Mouse (Mus musculus): ENCODE results near the gene Gldc. TPM values are rescaled to one million over a fixed set of nuclear protein-coding genes. Genes with fewer than 3 reads are reported as not detected.
"Not testable (repeated sequence)": the region's sequence is repeated elsewhere in the genome, so short reads cannot be mapped to it uniquely, and the experiment has no call there.

Gene Gldc
- 3.6 and 6.4 TPM in 2 replicates for polyA plus RNA-seq (2012; rRNA removed)

GRCm38 (mm10) chr19:30174919-30175571 is at the start of gene Gldc:
Gldc (minus strand) TSS chr19:30175429.
- Histone ChIP-seq H3K27me3 (ENCODE audit: control insufficient read depth, insufficient read depth, low read length) (peaks cover 8% of the 10 kb centered on the region), H3K36me3 (ENCODE audit: control insufficient read depth, insufficient read depth, low read length) (no peaks in the 10 kb centered on the region), H3K4me1 (ENCODE audit: control insufficient read depth, insufficient read depth, low read length) (peaks cover 8% of the 10 kb centered on the region), H3K27ac (ENCODE audit: control insufficient read depth, insufficient read depth, low read depth, low read length) (no peak within 1 kb of the TSS), H3K4me3 (ENCODE audit: control insufficient read depth, low read depth, low read length) (peak within 1 kb of the TSS; percentile 77)
- TF ChIP-seq POLR2A (IDR thresholded peaks at IDR 0.05; ENCODE audit: control insufficient read depth, low read depth, low read length) (no peak), CTCF (IDR thresholded peaks at IDR 0.05; ENCODE audit: control insufficient read depth, insufficient read depth, insufficient replicate concordance, low read depth, low read length) (no peak)

GRCm38 (mm10) chr19:30222593-30222992 is 47.4 kb upstream of the Gldc start:
- not testable (repeated sequence) for H3K27me3 ChIP-seq (ENCODE audit: control insufficient read depth, insufficient read depth, low read length); H3K36me3 ChIP-seq (ENCODE audit: control insufficient read depth, insufficient read depth, low read length); H3K4me1 ChIP-seq (ENCODE audit: control insufficient read depth, insufficient read depth, low read length); H3K27ac ChIP-seq (ENCODE audit: control insufficient read depth, insufficient read depth, low read depth, low read length); H3K4me3 ChIP-seq (ENCODE audit: control insufficient read depth, low read depth, low read length)

- Histone ChIP-seq H3K36me3 (ENCODE audit: control insufficient read depth, insufficient read depth, low read length) (no peaks in the 10 kb centered on the region), H3K27me3 (ENCODE audit: control insufficient read depth, insufficient read depth, low read length) (no peaks in the 10 kb centered on the region), H3K27ac (ENCODE audit: control insufficient read depth, insufficient read depth, low read depth, low read length) (no peak overlapping the region), H3K4me3 (ENCODE audit: control insufficient read depth, low read depth, low read length) (no peak overlapping the region), H3K4me1 (ENCODE audit: control insufficient read depth, insufficient read depth, low read length) (no peaks in the 10 kb centered on the region)
- TF ChIP-seq CTCF (IDR thresholded peaks at IDR 0.05; ENCODE audit: control insufficient read depth, insufficient read depth, insufficient replicate concordance, low read depth, low read length) (no peak), POLR2A (IDR thresholded peaks at IDR 0.05; ENCODE audit: control insufficient read depth, low read depth, low read length) (no peak)
Measured at GRCm38 (mm10) chr19:30217335-30217734, 42.1 kb upstream of the Gldc start.

GRCm38 (mm10) chr19:30216186-30216585 is 41.0 kb upstream of the Gldc start:
- TF ChIP-seq CTCF (IDR thresholded peaks at IDR 0.05; ENCODE audit: control insufficient read depth, insufficient read depth, insufficient replicate concordance, low read depth, low read length) (no peak), POLR2A (IDR thresholded peaks at IDR 0.05; ENCODE audit: control insufficient read depth, low read depth, low read length) (no peak)
- Histone ChIP-seq H3K27me3 (ENCODE audit: control insufficient read depth, insufficient read depth, low read length) (no peaks in the 10 kb centered on the region), H3K27ac (ENCODE audit: control insufficient read depth, insufficient read depth, low read depth, low read length) (no peak overlapping the region)

GRCm38 (mm10) chr19:30215736-30216135 is 40.5 kb upstream of the Gldc start:
- not testable (repeated sequence) for H3K4me1 ChIP-seq (ENCODE audit: control insufficient read depth, insufficient read depth, low read length); H3K27ac ChIP-seq (ENCODE audit: control insufficient read depth, insufficient read depth, low read depth, low read length); H3K27me3 ChIP-seq (ENCODE audit: control insufficient read depth, insufficient read depth, low read length); H3K36me3 ChIP-seq (ENCODE audit: control insufficient read depth, insufficient read depth, low read length)
- H3K4me3 ChIP-seq (ENCODE audit: control insufficient read depth, low read depth, low read length) = peak overlapping the region; percentile 0; the same call in 1 of the 2 replicates

More at GRCm38 (mm10) chr19:30216186-30216585, 41.0 kb upstream of the Gldc start:
- Histone ChIP-seq H3K36me3 (ENCODE audit: control insufficient read depth, insufficient read depth, low read length) (no peaks in the 10 kb centered on the region), H3K4me3 (ENCODE audit: control insufficient read depth, low read depth, low read length) (peak overlapping the region; percentile 71), H3K4me1 (ENCODE audit: control insufficient read depth, insufficient read depth, low read length) (no peaks in the 10 kb centered on the region)

GRCm38 (mm10) chr19:30214026-30214425 is 38.8 kb upstream of the Gldc start:
- Histone ChIP-seq H3K4me1 (ENCODE audit: control insufficient read depth, insufficient read depth, low read length) (no peaks in the 10 kb centered on the region), H3K36me3 (ENCODE audit: control insufficient read depth, insufficient read depth, low read length) (no peaks in the 10 kb centered on the region), H3K4me3 (ENCODE audit: control insufficient read depth, low read depth, low read length) (no peak overlapping the region), H3K27me3 (ENCODE audit: control insufficient read depth, insufficient read depth, low read length) (no peaks in the 10 kb centered on the region), H3K27ac (ENCODE audit: control insufficient read depth, insufficient read depth, low read depth, low read length) (no peak overlapping the region)
- TF ChIP-seq CTCF (IDR thresholded peaks at IDR 0.05; ENCODE audit: control insufficient read depth, insufficient read depth, insufficient replicate concordance, low read depth, low read length) (no peak), POLR2A (IDR thresholded peaks at IDR 0.05; ENCODE audit: control insufficient read depth, low read depth, low read length) (no peak)

GRCm38 (mm10) chr19:30209006-30209405 is 33.8 kb upstream of the Gldc start:
- not testable (repeated sequence) for H3K36me3 ChIP-seq (ENCODE audit: control insufficient read depth, insufficient read depth, low read length); H3K4me3 ChIP-seq (ENCODE audit: control insufficient read depth, low read depth, low read length); H3K4me1 ChIP-seq (ENCODE audit: control insufficient read depth, insufficient read depth, low read length); H3K27ac ChIP-seq (ENCODE audit: control insufficient read depth, insufficient read depth, low read depth, low read length); H3K27me3 ChIP-seq (ENCODE audit: control insufficient read depth, insufficient read depth, low read length)

- TF ChIP-seq CTCF (IDR thresholded peaks at IDR 0.05; ENCODE audit: control insufficient read depth, insufficient read depth, insufficient replicate concordance, low read depth, low read length) (no peak), POLR2A (IDR thresholded peaks at IDR 0.05; ENCODE audit: control insufficient read depth, low read depth, low read length) (no peak)
- H3K27me3 ChIP-seq (ENCODE audit: control insufficient read depth, insufficient read depth, low read length) = no peaks in the 10 kb centered on the region
Measured at GRCm38 (mm10) chr19:30206981-30207380, 31.8 kb upstream of the Gldc start.

More at GRCm38 (mm10) chr19:30206981-30207380, 31.8 kb upstream of the Gldc start:
- H3K4me3 ChIP-seq (ENCODE audit: control insufficient read depth, low read depth, low read length) = no peak overlapping the region
- H3K27ac ChIP-seq (ENCODE audit: control insufficient read depth, insufficient read depth, low read depth, low read length) = no peak overlapping the region
- H3K36me3 ChIP-seq (ENCODE audit: control insufficient read depth, insufficient read depth, low read length) = no peaks in the 10 kb centered on the region
- H3K4me1 ChIP-seq (ENCODE audit: control insufficient read depth, insufficient read depth, low read length) = no peaks in the 10 kb centered on the region

Data from testis, adult 2 months (tissue).